Mouse (Mus musculus) heart, postnatal 25 days (tissue): ENCODE measurements at regions not wholly inside any gene's neighbourhood (a gene's known extent, or its start where the extent isn't known, plus 50 kb on each side); places are given as distances from the start of the nearest gene placed in this dataset.

Source experiments
- DNase-seq: peaks from one replicate; pipeline ENCODE4 v3.0.0; 2022; ENCODE audit warnings: low spot score
- intact Hi-C: fragments of 180-260 bp; cut with DNase I; formaldehyde crosslinking; loops from one replicate; pipeline ENCODE4 v1.15.1; 2025

GRCm38 (mm10) chr17:88171606-88172005 lies 106.5 kb upstream of the Fbxo11 start:
- DNase-seq: no peak
- intact Hi-C loops: no loop called here

- intact Hi-C loops: no loop called here
- DNase-seq: no peak
Measured at GRCm38 (mm10) chr17:88173354-88174032, 108.4 kb upstream of the Fbxo11 start.

DNA sequence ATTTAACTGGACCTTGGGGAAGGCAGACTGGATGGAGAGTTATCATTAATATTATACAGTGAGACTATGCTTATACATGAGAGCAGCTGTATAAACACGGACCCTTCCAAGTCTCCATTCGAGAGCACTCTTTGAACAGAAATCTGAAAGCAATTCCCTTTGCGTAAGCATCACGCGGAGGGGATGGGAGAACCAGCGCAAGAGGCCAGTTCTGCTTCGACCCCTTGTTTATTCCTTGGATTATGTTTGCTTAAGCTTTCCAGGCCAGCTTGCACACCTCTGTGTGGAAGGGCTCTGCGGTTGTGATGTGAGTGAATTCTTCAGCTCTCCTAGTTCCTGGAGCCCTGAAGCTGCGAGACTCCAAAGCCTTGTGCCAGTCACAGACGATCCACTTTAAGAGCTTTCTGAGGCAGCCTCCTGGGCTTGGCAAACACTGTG lies 109.2 kb upstream of the Fbxo11 start:
- intact Hi-C loops: no loop called here

GRCm38 (mm10) chr17:88175951-88176623 lies 111.0 kb upstream of the Fbxo11 start:
- DNase-seq: no peak
- intact Hi-C loops: no loop called here

More for the DNA sequence above, 109.2 kb upstream of the Fbxo11 start:
- DNase-seq: no peak

GRCm38 (mm10) chr17:88190735-88191134 lies 125.6 kb upstream of the Fbxo11 start:
- DNase-seq: no peak

DNA sequence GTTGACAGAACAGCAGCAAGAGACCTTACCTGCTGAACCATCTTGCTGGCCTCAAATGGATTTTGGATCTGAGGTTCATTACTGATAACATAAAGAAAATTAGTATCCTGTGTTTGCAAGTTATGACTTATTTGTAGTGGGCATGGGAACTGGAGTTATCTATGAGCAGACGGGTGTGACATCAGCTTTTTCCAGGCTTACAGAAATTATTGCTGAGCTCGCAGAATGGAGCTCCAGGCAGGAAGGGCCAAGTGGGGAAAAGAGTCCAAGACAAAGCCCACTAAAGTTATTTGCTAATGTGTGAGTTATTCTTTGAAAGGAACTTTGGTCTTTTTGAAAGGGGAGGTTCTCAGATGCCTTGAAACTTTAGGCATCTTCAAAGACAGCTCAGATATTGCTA lies 126.4 kb upstream of the Fbxo11 start:
- intact Hi-C loops: no loop called here
- DNase-seq: no peak

More at GRCm38 (mm10) chr17:88190735-88191134, 125.6 kb upstream of the Fbxo11 start:
- intact Hi-C loops: no loop called here

- no peak for DNase-seq
- intact Hi-C loops: no loop called here
Measured at GRCm38 (mm10) chr17:88191930-88192807, 127.1 kb upstream of the Fbxo11 start.

GRCm38 (mm10) chr17:88194693-88195092 lies 129.6 kb upstream of the Fbxo11 start:
- no peak for DNase-seq
- intact Hi-C loops: no loop called here

GRCm38 (mm10) chr17:88195303-88195702 lies 130.2 kb upstream of the Fbxo11 start:
- intact Hi-C loops: no loop called here

GRCm38 (mm10) chr17:88195893-88196292 lies 130.8 kb upstream of the Fbxo11 start:
- DNase-seq: no peak
- intact Hi-C loops: no loop called here

More at GRCm38 (mm10) chr17:88195303-88195702, 130.2 kb upstream of the Fbxo11 start:
- no peak for DNase-seq

- no peak for DNase-seq
- intact Hi-C loops: no loop called here
Measured at GRCm38 (mm10) chr17:88196322-88196721, 131.2 kb upstream of the Fbxo11 start.

DNA sequence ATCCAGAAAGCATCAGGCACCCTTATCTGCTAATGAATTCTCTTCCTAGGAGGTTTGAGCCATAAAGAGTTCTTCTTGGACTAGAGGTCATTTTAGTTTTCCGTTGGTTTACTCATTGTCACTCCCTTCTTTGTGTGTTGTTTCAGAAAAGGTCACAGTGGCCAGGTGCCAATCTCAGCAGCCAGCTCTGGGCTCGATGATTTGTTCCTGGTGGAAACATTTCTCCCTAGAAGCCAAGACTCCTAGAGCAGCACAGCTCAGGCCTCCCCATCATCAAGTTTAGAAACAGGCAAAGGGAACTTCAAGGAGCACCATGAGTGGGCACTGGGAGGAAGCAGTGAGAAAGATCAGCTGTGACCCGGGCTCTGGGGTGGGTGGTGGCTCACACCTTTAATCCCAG lies 132.3 kb upstream of the Fbxo11 start:
- intact Hi-C loops: no loop called here
- DNase-seq: peak; percentile 15

DNA sequence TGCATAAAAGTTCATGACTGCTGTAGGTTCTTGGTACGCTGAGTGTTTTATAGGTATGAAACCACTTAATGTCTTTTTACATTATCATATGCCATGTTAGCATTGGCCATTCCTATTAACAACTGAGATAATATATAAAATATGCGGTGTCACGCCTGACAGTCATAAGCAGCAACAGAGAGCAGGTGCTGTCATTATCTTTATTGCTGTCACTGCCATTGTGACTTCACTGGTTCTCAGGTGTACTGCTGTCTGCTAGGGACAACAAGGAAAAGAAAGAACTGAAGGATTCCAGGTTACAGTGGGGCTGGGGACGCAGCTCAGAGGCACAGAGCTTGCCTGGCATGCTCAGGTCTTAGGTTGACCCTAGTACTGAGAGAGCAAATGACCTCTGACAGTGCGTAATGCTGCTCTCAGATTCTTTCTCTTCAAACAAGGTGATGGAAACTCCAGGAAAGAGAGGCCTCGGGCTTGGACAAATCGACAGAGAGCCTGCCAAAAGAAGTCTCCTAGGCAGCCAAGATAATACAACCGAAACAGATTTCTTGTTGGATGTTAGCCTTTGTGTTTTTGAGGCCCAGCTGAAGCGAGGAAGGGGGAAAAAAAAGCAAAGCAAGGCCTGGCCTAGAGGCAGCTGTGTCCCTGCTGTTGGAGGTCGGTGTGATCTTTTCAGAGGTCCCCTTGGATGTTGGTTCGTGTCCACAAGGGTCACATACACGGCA lies 136.3 kb upstream of the Fbxo11 start:
- intact Hi-C loops: no loop called here
- no peak for DNase-seq

GRCm38 (mm10) chr17:88202214-88202613 lies 137.1 kb upstream of the Fbxo11 start:
- intact Hi-C loops: no loop called here
- DNase-seq: no peak

DNA sequence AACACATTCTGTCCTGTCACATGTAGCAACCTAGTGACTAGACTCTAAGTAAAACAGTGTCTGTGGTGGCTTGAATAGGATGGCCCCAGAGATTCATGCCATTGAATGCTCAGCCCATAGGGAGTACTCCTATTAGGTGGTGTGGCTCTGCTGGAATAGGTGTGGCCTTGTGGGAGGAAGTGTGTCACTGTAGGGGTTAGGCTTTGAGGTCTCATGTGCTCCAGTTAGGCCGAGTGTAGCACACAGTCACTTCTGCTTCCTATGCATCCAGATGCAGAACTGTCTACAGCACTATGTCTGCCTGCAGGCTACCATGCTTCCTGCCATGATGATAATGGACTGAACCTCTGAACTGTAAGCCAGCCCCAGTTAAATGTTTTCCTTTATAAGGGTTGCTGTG lies 144.5 kb upstream of the Fbxo11 start:
- DNase-seq: no peak
- intact Hi-C loops: no loop called here

DNA sequence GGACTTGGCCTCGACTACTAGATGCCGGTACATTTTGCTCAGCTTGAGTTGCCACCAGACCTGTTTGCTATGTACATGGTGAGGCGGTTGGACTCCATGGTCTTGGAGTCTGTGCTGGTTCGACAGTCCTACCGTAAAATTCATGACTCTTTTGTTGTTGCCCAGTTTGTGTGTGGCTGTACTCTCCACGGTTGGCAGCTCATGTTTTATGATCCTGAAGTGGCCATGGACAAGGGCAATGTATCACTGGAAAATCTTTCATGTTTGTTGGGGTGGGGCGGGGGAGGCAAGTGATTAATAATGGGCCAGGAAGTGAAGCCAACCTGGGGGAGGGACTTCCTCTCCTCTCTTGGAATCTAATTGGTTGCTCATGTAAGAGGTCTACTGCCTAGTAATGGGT lies 147.0 kb upstream of the Fbxo11 start:
- no peak for DNase-seq
- intact Hi-C loops: no loop called here

GRCm38 (mm10) chr17:88214746-88215145 lies 149.7 kb upstream of the Fbxo11 start:
- DNase-seq: peak; percentile 15
- intact Hi-C loops: no loop called here

DNA sequence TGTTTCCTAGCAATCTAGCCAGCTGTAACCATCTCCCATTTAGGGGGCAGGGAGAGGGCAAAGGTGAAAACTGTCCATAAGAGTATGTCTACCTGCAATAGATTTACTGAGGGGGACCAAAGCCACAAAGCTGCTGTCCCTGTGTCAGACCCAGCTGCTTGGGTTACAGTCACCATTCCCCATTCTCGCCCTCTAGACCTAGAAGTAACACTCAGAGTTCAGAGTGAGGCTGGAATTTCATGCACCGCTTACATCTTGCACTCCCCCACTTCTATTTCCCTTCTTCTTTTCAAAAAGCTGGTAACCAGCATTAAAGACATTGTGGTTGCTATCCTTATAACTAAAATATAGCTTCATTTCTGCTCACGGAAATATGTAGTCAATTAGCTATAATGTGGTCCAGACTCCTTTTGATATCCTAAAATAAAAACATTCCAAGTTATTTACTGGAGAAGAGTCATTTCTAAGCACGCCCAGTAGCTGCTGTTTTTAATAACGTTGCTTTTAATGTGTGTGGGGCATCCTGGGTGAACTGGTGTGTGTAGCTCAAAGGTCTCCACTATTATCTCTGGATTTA lies 157.4 kb upstream of the Fbxo11 start:
- intact Hi-C loops: no loop called here
- DNase-seq: no peak

- intact Hi-C loops: no loop called here
- no peak for DNase-seq
Measured at GRCm38 (mm10) chr17:88240476-88240875, 175.4 kb upstream of the Fbxo11 start.

- intact Hi-C loops: no loop called here
- no peak for DNase-seq
Measured at GRCm38 (mm10) chr17:88248625-88249024, 183.5 kb upstream of the Fbxo11 start.
